Mouse (Mus musculus): Measurements from ENCODE around the gene Gm20824.
"Not testable (repeated sequence)": the region's sequence is repeated elsewhere in the genome, so short reads cannot be mapped to it uniquely, and the experiment has no call there.

Gm20824 gene

GRCm38 (mm10) chrY:8257607-8258006 is at the start of gene Gm20824:
Gene Gm20824 (plus strand): TSS chrY:8257907.
- DNase-seq, result not testable (repeated sequence)

Measured in lung, postnatal 14 days (tissue).